Mouse (Mus musculus) midbrain, embryonic 10.5 days (tissue): ENCODE measurements at regions not wholly inside any gene's neighbourhood (a gene's known extent, or its start where the extent isn't known, plus 50 kb on each side); places are given as distances from the start of the nearest gene placed in this dataset.

ENCODE experiments used
- DNase-seq: peaks from one replicate; pipeline ENCODE4 v3.0.0-alpha.2; 2017; ENCODE audit warnings: low spot score
- H3K27ac ChIP-seq: fragments of 300-500 bp; sonication (generic); replicated peaks from 2 replicates; pipeline ENCODE4 v1.5.1; 2016; ENCODE audit warnings: mild to moderate bottlenecking
- H3K27me3 ChIP-seq: fragments of 300-500 bp; sonication (generic); 2 replicates; pipeline ENCODE4 v1.6.1; 2016; ENCODE audit warnings: low read depth, mild to moderate bottlenecking; ENCODE audit not compliant: poor library complexity, severe bottlenecking
- H3K36me3 ChIP-seq: fragments of 300-500 bp; sonication (generic); 2 replicates; pipeline ENCODE4 v1.6.1; 2016; ENCODE audit warnings: mild to moderate bottlenecking, moderate library complexity
- H3K4me1 ChIP-seq: fragments of 300-500 bp; sonication (generic); 2 replicates; pipeline ENCODE4 v1.6.1; 2016
- H3K4me3 ChIP-seq: fragments of 300-500 bp; sonication (generic); 2 replicates; pipeline ENCODE4 v1.5.1; 2016; ENCODE audit warnings: mild to moderate bottlenecking, moderate library complexity
- H3K9me3 ChIP-seq: fragments of 300-500 bp; sonication (generic); replicated peaks from 2 replicates; pipeline ENCODE4 v1.6.1; 2016; ENCODE audit warnings: mild to moderate bottlenecking
- WGBS: fragments of 180-500 bp; shearing (Covaris S2); methylation state at CpG from one replicate; pipeline ENCODE4 v1.1.7; 2016; 5-methylcytosine and 5-hydroxymethylcytosine counted together

GRCm38 (mm10) chr3:21412010-21412409 is 664.4 kb upstream of the Tbl1xr1 start:
- Histone ChIP-seq H3K4me3 (no peak overlapping the region), H3K4me1 (no peaks in the 10 kb centered on the region), H3K36me3 (no peaks in the 10 kb centered on the region), H3K27ac (no peak overlapping the region), H3K9me3 (no peaks in the 10 kb centered on the region), H3K27me3 (no peaks in the 10 kb centered on the region)
- no peak for DNase-seq
- 88% methylated on average over 2 of the region's 2 CpGs for WGBS

GRCm38 (mm10) chr3:21423139-21423538 is 653.3 kb upstream of the Tbl1xr1 start:
- Histone ChIP-seq H3K4me1 (no peaks in the 10 kb centered on the region), H3K27ac (no peak overlapping the region), H3K36me3 (no peaks in the 10 kb centered on the region), H3K4me3 (no peak overlapping the region), H3K27me3 (no peaks in the 10 kb centered on the region), H3K9me3 (no peaks in the 10 kb centered on the region)
- 89% methylated on average over 5 of the region's 5 CpGs for WGBS
- DNase-seq = no peak

- 80% methylated on average over 6 of the region's 6 CpGs for WGBS
- DNase-seq = no peak
- no peaks in the 10 kb centered on the region for H3K9me3 ChIP-seq
Measured at GRCm38 (mm10) chr3:21426538-21426937, 649.9 kb upstream of the Tbl1xr1 start.

GRCm38 (mm10) chr3:21427408-21428031 is 648.9 kb upstream of the Tbl1xr1 start:
- H3K27ac ChIP-seq = no peak overlapping the region
- no peak for DNase-seq
- H3K36me3 ChIP-seq = no peaks in the 10 kb centered on the region
- H3K4me3 ChIP-seq = no peak overlapping the region
- 0 out of 2 replicates have a peak, but pooled peaks cover 5% of the 10 kb centered on the region for H3K4me1 ChIP-seq
- H3K27me3 ChIP-seq = no peaks in the 10 kb centered on the region
- H3K9me3 ChIP-seq = no peaks in the 10 kb centered on the region
- 81% methylated on average over 6 of the region's 6 CpGs for WGBS

More at GRCm38 (mm10) chr3:21426538-21426937, 649.9 kb upstream of the Tbl1xr1 start:
- no peaks in the 10 kb centered on the region for H3K27me3 ChIP-seq
- 0 out of 2 replicates have a peak, but pooled peaks cover 5% of the 10 kb centered on the region for H3K4me1 ChIP-seq
- no peak overlapping the region for H3K27ac ChIP-seq
- no peak overlapping the region for H3K4me3 ChIP-seq
- no peaks in the 10 kb centered on the region for H3K36me3 ChIP-seq

GRCm38 (mm10) chr3:21428120-21428519 is 648.3 kb upstream of the Tbl1xr1 start:
- 0 out of 2 replicates have a peak, but pooled peaks cover 5% of the 10 kb centered on the region for H3K4me1 ChIP-seq
- H3K4me3 ChIP-seq = no peak overlapping the region
- H3K27ac ChIP-seq = no peak overlapping the region
- H3K27me3 ChIP-seq = no peaks in the 10 kb centered on the region
- H3K36me3 ChIP-seq = no peaks in the 10 kb centered on the region
- no peak for DNase-seq
- 42% methylated on average over 2 of the region's 2 CpGs for WGBS
- H3K9me3 ChIP-seq = no peaks in the 10 kb centered on the region

- WGBS = 35% methylated on average over 4 of the region's 4 CpGs
- no peak for DNase-seq
- no peaks in the 10 kb centered on the region for H3K27me3 ChIP-seq
- H3K27ac ChIP-seq = no peak overlapping the region
- no peaks in the 10 kb centered on the region for H3K36me3 ChIP-seq
- H3K4me1 ChIP-seq = peaks cover 7% of the 10 kb centered on the region
- H3K4me3 ChIP-seq = no peak overlapping the region
- no peaks in the 10 kb centered on the region for H3K9me3 ChIP-seq
Measured at GRCm38 (mm10) chr3:21464245-21464644, 612.2 kb upstream of the Tbl1xr1 start.

GRCm38 (mm10) chr3:21466113-21466645 is 610.3 kb upstream of the Tbl1xr1 start:
- H3K4me1 ChIP-seq = peaks cover 7% of the 10 kb centered on the region
- WGBS = 76% methylated on average over 7 of the region's 7 CpGs
- DNase-seq = no peak

GRCm38 (mm10) chr3:21477366-21477765 is 599.1 kb upstream of the Tbl1xr1 start:
- Histone ChIP-seq H3K36me3 (no peaks in the 10 kb centered on the region), H3K4me1 (peaks cover 13% of the 10 kb centered on the region), H3K27ac (no peak overlapping the region), H3K4me3 (no peak overlapping the region), H3K27me3 (no peaks in the 10 kb centered on the region), H3K9me3 (no peaks in the 10 kb centered on the region)
- DNase-seq = no peak
- WGBS = 78% methylated on average over 4 of the region's 4 CpGs

More at GRCm38 (mm10) chr3:21466113-21466645, 610.3 kb upstream of the Tbl1xr1 start:
- Histone ChIP-seq H3K27me3 (no peaks in the 10 kb centered on the region), H3K27ac (no peak overlapping the region), H3K9me3 (no peaks in the 10 kb centered on the region), H3K36me3 (no peaks in the 10 kb centered on the region), H3K4me3 (no peak overlapping the region)

GRCm38 (mm10) chr3:21479021-21479795 is 597.2 kb upstream of the Tbl1xr1 start:
- H3K27ac ChIP-seq = peak overlapping the region; percentile 57
- no peaks in the 10 kb centered on the region for H3K9me3 ChIP-seq
- whole genome bisulfite sequencing = 34% methylated on average over 5 of the region's 5 CpGs
- H3K4me1 ChIP-seq = peaks cover 13% of the 10 kb centered on the region
- DNase-seq = peak; percentile 27
- H3K36me3 ChIP-seq = no peaks in the 10 kb centered on the region
- H3K27me3 ChIP-seq = no peaks in the 10 kb centered on the region
- no peak overlapping the region for H3K4me3 ChIP-seq

GRCm38 (mm10) chr3:21479846-21480245 is 596.6 kb upstream of the Tbl1xr1 start:
- no peak for DNase-seq
- no peaks in the 10 kb centered on the region for H3K36me3 ChIP-seq
- H3K4me1 ChIP-seq = peaks cover 13% of the 10 kb centered on the region
- H3K27me3 ChIP-seq = no peaks in the 10 kb centered on the region
- no peaks in the 10 kb centered on the region for H3K9me3 ChIP-seq
- no peak overlapping the region for H3K4me3 ChIP-seq
- H3K27ac ChIP-seq = no peak overlapping the region

GRCm38 (mm10) chr3:21484052-21484451 is 592.4 kb upstream of the Tbl1xr1 start:
- Histone ChIP-seq H3K9me3 (no peaks in the 10 kb centered on the region), H3K4me3 (no peak overlapping the region), H3K27me3 (no peaks in the 10 kb centered on the region), H3K4me1 (peaks cover 10% of the 10 kb centered on the region), H3K36me3 (no peaks in the 10 kb centered on the region), H3K27ac (no peak overlapping the region)
- 85% methylated on average over 2 of the region's 2 CpGs for WGBS
- no peak for DNase-seq

- no peaks in the 10 kb centered on the region for H3K9me3 ChIP-seq
- H3K4me3 ChIP-seq = no peak overlapping the region
- DNase-seq = no peak
- H3K27me3 ChIP-seq = no peaks in the 10 kb centered on the region
- no peaks in the 10 kb centered on the region for H3K36me3 ChIP-seq
- no peak overlapping the region for H3K27ac ChIP-seq
- H3K4me1 ChIP-seq = no peaks in the 10 kb centered on the region
Measured at GRCm38 (mm10) chr3:21485454-21485853, 591.0 kb upstream of the Tbl1xr1 start.

- 88% methylated on average over 1 of the region's 1 CpGs for WGBS
- Histone ChIP-seq H3K27ac (no peak overlapping the region), H3K36me3 (no peaks in the 10 kb centered on the region), H3K4me3 (no peak overlapping the region), H3K4me1 (peaks cover 2% of the 10 kb centered on the region), H3K27me3 (no peaks in the 10 kb centered on the region), H3K9me3 (no peaks in the 10 kb centered on the region)
- no peak for DNase-seq
Measured at GRCm38 (mm10) chr3:21489547-21489946, 586.9 kb upstream of the Tbl1xr1 start.
